Mouse (Mus musculus): Measurements from ENCODE around the gene Nrp2.

Nrp2 gene

DNA sequence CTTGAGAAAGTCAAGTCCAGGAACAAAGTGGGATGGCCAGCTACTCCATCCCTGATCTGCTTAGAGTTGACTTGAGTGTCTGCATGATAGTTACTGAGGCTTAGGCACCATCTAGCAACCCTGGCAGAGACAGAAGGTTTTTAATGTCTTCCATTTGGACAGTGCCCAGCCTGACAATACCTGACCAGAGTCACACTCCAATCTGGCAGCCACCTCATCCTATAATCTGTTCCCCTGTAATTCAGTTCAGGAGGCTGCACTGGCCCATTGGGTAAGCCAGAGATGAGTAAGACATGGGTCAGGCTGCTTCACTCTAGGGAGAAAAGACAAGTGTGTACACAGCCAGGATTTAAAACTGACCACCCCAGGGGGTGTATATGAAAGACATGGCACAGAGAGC, 79.5 kb downstream of the Nrp2 start:
- DNase-seq (ENCODE audit: low spot score): no peak

DNA sequence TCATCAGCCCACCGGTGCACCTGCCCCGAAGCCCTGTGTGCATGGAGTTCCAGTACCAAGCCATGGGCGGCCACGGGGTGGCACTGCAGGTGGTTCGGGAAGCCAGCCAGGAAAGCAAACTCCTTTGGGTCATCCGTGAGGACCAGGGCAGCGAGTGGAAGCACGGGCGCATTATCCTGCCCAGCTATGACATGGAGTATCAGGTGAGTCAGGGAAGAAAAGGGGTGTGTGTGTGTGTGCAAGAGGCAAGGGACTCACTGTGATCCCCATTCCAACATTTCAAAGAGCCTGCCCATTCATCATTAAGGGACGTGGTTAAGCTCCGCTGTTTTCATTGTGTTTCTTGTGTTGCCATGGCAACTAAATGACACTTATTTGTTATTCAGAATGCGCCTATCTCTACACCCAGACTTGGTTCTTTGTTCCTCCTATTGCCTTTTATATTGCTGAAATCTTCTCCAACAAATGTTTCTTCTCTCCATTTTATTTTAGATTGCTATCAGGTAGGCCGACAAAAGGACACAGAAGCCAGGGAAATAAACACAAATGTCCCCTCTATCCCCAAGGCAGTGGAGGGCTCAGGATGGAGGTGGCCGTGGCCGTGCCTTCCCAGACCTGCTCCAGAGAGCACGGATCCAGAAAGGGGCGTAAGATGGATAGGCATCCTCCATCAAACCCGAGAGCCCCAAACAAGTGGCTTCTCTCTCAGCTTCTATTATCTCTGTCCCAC, 80.4 kb downstream of the Nrp2 start:
- no peak for DNase-seq (ENCODE audit: low spot score)

DNA sequence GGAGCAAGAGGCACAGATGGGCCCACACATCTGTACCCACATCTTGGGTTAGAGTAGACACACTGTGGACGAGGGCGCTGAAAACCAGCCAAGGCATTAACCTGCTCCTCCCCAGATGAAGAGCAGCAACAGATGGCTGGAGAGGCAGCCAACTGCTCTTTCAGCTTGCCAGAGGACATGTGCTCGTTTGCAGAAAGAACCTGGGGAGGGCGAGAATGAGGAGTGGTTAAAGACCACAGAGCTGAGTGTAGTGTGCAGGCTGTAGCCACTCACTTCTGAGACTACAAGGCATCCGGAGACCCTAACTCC, 81.0 kb downstream of the Nrp2 start:
- no peak for DNase-seq (ENCODE audit: low spot score)

DNA sequence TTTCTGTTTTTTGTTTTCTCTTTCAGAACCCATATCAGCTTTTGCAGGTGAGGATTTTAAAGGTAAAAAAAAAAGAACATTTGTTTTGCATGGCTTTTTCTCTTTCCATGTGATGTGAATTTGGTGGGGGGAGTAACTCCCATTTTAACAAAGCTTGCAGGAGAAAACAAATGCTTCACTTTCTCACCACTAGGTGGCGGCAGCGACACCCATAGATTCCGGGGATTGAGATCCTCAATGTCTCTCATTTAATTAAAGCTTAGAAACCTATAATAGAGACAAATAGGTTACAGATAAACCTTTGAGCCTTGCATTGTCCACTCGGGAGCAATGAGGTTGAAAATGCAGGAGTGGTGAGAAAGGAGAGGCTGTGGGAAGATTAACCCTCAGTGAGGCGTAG, 83.2 kb downstream of the Nrp2 start:
- peak; percentile 43 for DNase-seq (ENCODE audit: low spot score)

DNA sequence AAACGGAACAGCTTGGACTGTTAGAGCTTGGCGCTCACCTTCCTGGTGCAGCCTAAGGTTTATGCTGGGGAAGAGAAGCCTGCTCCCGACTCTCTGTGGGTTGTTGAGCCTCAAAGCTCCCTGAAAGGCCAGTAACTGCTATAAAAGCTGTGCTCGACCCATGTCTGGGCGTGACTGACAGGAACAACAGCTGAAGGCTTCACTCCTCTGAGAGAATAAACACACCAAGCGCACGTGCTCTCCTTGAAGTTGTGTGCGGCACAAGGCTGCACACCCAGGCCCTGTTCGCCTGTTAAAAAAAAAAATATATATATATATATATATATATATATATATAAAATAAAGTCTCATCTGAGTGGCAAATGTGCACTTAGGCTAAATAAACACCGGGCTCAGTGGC, 84.5 kb downstream of the Nrp2 start:
- no peak for DNase-seq (ENCODE audit: low spot score)

DNA sequence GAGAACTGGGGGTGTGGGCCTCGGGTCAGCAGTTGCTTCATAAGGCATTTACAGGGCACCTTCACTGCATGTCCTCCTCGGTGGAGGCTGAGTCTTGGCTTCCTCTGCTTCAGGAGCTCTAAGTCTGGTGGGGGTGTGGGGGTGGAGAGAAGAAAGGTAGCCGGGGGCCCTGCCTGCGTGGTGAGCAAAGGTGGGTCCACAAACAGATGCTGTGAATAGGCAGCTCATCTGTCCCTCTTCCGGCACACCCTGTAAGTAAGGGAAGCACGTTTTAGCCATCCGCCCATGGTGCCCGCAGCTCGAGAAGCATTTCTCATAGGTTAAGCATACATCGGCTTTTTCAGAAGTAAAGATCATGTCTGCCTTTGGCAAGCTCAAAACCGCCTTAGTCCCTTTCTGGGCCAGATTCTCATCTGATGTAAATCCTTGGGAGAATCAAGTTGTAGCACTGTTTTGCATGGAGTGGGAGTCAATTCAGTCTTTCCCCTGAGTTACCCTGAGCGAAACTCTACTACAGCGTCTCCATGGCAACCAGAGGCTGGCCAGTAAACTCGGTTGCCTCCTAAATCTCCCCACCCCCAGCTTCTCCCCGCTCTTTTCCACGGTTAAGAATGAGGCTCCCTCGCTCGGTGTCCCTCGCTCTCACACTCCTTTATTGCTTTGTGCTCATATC, 91.3 kb downstream of the Nrp2 start:
- no peak for DNase-seq (ENCODE audit: low spot score)

DNA sequence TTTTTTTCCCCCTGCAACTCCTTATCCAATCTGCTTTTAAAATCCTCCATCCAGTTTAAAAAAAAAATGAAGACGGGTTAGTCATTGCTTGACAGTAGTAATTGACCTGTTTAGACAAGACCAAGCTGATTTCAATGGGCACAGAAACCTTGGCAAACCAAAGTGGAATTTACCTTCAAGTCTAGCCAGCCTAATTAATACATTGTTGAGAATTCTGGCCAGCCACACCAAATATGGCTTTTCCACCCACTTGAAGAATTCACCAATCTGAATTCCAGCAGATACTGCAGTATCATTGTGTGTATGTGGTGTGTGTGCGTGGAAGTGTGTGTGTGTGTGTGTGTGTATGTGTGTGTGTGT, 91.8 kb downstream of the Nrp2 start:
- no peak for DNase-seq (ENCODE audit: low spot score)

DNA sequence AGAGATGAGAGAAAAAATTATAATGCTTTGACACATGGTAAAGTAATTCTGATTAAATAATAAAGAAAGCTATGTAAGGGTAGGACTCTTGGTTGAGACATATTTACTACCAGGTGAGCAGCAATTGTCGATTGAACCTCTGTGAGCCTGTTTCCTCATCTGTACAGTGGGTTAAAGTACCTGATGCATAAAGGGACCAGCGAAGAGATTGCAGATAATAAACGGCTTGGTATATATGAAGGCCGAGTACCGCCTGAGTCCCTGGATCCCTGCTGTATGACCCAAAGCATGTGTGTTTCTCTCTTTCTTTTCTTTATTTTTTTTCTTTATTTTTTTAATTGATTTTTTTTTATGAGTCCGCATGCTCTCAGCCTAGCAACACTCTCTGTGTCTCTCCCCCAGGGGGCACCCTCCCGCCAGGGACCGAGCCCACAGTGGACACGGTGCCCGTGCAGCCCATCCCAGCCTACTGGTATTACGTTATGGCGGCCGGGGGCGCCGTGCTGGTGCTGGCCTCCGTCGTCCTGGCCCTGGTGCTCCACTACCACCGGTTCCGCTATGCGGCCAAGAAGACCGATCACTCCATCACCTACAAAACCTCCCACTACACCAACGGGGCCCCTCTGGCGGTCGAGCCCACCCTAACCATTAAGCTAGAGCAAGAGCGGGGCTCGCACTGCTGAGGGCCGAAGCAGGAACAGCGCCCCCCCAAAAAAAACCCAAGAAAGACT, 92.4 kb downstream of the Nrp2 start:
- no peak for DNase-seq (ENCODE audit: low spot score)

DNA sequence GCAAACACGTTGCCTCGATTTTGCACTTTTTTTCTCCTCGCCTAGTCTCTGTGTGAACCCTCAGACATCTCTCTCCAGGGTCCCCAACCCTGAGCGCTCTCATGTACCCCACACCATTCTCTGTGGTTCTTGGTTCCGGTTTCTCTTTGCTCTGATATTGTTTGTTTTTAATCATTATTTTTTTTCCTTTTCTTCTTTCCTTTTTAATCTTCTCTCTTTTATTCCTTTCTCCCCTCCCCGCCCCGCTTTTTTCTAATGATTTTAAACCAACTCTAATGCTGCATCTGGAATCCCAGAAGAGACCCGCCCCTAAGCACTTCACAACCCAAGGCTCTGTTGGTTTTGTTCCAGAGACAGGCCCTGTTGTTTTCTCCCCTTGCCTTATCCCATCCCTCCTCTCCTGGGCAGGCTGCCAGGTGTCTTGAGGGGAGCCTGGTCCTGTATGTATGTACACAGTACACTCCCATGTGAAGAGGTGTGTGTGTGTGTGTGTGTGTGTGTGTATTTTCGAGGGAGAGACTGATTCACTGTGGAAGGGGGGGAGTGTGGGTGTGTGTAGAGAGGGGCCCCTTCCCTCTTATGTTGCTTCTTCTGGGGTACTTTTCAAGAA, 93.1 kb downstream of the Nrp2 start:
- peak; percentile 46 for DNase-seq (ENCODE audit: low spot score)

DNA sequence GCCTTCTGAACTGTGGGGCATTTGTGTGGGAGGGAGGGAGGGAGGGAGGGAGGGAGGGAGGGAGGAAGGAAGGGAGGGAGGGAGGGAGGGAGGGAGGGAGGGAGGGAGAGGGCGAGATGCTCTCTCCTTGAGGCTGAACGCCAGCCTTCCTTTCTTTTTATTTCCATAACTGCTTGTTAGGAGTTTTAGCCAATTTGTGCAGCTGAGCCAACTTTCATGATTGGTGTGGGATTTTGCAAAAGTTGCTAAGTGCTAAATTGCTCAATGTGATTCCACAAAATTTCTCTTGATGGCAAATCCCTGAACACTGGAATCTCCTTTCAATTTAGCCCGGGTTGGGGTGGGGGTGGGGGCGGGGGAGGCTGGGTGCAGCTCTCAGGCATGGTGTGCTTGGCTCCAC, 96.3 kb downstream of the Nrp2 start:
- DNase-seq (ENCODE audit: low spot score): no peak

DNA sequence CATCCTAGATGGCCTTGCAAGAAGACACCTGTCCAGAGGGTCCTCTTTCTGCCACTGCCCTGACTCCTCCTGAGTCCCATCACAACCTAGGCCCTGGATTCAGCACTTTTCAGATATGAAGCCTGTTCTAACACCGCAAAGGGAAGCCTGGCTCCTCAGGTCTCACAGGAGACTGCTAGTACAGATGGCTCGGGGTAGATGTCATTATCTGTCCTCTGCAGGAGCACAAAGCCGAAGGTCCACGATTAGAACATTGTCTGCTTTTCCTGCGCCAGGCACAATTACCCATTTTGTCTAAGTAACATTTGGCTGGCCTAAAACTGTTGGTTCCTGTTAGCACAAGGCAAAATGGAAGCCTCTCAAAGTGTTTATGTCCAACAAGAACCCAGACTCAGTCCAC, 97.3 kb downstream of the Nrp2 start:
- no peak for DNase-seq (ENCODE audit: low spot score)

DNA sequence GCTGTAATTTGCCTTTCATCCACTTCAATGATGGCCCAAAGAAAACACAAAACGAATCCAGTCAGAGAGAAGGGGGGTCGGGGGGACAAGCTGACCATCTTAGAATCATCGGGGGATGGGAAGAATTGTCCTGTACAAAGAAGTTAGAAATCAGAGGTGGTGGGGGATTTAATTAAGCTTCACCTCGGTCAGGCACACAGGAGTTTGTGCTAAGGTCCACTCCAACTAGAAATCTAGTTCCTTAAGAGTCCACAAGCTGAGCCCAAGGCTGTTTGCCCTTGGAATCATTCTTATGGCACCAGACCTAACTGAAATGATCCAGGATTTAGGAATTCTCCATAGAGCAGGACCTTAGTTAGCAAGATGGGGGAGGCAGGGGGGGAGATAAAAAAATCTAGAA, 98.3 kb downstream of the Nrp2 start:
- no peak for DNase-seq (ENCODE audit: low spot score)

DNA sequence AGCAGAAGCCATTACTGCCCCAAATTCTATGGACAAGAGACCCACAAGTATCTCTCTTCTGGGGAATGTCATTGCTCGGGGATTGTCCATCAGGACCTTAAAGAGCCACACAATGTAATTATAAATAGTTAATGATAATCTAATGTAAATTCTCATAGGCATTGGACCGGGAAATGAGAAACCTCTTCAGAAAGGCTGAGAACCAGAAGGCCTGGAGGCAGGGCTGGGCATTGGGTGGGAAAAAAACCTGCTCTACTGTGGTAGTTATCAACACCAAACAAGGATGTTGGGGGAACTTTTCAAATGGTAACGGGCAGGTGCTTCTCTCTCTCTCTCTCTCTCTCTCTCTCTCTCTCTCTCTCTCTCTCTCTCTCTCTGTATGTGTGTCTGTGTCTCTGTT, 98.8 kb downstream of the Nrp2 start:
- no peak for DNase-seq (ENCODE audit: low spot score)

DNA sequence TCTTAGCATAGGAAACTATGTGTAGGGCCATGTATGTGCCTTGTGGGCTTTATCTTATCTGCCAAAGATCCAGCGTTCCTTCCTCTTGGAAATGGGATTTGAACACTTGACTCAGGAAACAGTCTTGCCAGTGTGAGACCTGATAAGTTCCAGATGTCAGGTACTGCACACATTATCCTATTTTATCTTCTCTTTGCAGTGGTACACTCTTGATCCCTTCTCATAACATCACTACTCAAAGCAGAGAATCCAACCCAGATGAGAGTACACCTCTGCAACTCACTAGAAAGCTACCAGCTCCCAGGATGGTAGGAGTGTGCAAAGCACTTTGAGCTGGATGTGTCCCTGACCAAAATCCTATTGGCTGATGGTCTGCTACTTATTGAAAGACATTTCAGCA, 100.5 kb downstream of the Nrp2 start:
- no peak for DNase-seq (ENCODE audit: low spot score)

DNA sequence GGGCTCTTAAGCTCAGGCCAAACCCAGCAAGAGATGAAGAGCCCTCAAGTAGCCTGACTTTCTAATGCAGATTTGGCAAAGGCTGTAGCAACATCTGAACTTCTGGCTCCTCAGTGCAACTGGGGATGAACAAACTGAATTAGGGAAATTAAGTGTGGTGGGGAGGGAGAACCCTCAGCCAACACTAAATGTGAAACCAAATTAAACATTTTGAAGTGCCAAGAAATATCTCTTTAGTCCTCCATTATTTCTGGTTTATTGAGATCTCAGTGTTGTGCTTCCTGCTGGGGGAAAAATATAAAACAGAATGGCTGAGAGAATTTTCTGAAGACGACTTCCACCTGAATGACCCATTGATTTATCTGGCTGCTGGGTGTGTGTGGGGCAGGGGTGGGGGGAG, 102.9 kb downstream of the Nrp2 start:
- no peak for DNase-seq (ENCODE audit: low spot score)

DNA sequence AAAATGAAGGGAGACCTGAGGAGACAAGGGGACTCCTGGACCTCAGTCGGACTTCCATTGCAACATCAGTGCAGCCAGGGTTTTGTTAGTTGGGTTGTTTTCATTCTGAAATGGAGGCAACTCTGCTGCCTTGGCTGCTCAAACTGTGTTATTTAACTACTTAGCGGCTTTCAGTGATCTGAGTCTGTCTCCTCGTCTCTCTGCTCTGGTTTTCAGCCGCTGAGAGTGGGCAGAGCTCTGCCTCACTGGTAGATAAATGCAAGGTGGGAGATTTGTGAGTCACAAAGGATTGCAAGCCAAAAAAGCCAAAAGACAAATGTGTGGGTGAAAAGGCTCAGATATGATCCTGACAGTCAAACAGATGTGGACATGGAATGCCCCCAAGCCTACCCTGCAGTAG, 105.3 kb downstream of the Nrp2 start:
- no peak for DNase-seq (ENCODE audit: low spot score)

DNA sequence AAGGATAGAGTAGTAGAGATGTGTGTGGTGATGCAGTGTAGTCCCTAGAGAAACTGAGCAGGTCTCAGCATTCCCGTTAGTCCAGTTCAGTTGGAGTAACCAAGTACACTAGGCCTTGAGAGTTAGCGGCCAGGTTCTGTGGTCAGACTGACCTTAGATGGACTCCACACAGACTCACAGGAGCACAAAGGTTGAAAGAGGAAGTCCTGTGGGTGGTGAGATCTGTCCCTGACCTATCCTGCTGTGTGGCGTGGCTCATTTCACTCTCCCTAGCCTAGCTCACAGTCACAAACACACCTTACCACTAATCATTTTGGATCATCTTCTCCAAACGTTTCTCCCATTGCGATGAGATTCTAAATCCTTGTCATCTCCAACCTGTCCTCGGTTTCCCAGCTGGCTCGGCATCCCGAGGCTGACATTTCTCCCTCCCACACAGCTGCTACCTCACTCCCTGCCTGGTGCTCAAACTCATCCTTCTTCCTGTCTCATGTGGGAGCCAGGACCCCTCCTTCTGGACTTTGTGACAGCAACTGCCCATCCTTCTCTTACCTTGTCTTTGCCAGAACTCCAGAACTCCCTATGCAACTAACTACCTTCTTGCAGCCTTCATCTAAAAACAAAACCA, 106.6 kb downstream of the Nrp2 start:
- DNase-seq (ENCODE audit: low spot score): no peak

DNA sequence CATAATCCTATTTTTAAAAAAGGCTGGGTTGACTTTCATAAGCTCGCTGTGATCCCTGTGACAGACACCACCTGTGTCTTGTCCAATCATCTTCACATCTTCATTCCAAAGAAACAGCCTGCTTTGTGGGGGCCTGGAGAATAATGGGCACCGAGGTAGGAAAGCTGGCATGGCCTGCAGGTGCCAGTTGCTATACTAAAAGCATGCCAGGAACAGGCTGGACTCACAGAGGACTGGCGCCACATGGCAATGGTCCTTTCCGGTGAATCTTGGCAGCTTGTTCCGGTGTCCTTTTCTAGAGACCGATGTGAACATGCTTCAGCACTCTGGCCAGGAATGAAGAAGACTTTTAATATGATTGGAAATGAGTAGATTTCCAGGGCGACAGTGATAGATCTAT, 108.1 kb downstream of the Nrp2 start:
- DNase-seq (ENCODE audit: low spot score): no peak

DNA sequence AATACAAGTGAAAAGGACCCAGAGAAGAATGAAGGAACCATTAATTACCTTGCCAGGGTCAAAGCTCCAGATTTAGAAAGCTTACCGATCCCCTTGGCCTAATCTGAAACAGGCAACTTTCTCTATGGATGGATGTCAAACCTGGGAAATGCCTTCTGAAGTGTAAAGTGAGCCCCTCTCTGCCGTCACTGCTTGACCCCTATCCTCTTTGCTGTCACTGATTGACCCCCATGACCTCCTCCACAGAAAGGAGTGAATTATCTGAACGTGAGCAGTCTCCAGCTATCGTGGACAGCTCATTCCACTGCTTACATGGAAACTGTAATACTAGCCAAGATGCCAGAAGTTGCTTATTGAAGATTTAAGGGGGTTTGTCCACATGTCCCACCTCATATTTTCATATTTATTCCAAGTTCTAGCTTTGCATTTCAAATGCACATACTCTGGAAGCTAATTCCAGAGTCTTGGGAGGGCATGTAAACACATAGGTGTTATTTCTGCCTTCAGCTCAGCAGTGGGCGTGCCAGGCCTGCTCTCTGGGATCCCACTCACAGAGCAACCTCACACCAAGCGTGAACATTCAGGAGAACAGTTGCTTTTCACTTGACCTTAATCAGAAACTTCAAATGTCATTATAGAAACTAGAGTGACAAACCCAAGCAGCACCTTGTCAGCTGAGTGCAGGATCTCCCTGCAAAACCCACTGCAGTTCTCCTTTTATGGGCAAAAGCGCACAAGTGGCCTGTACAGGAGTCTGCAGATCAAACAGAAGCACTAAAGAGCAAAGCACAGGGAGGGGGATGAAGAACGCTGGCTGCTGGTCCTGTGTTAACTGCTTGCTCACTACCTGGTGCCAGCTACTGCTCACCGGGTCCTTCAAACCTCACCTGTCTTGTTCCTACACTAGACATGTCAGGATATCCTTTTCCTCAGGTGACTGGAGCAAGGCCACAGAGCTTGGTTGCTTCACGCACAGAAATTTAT, 109.9 kb downstream of the Nrp2 start:
- no peak for DNase-seq (ENCODE audit: low spot score)

DNA sequence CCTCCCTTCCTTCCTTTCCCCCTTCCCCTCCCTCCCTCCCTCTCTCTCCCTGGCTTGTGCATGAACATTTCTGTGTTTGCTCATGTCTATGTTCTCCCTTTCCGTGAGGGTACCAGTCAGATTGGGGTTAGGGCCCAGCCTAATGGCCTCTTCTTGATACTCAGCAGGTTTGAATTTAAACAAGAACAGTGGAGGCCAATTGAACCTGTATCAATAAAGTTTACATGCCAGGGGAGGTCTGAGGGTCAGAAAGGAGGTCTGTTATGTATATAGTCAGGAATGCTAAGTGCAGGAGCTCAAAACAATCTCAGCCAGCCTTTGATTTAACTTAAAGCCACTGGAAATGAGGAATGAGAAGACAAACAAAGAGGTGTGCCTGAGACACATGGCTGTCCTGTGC, 110.9 kb downstream of the Nrp2 start:
- DNase-seq (ENCODE audit: low spot score): no peak

DNA sequence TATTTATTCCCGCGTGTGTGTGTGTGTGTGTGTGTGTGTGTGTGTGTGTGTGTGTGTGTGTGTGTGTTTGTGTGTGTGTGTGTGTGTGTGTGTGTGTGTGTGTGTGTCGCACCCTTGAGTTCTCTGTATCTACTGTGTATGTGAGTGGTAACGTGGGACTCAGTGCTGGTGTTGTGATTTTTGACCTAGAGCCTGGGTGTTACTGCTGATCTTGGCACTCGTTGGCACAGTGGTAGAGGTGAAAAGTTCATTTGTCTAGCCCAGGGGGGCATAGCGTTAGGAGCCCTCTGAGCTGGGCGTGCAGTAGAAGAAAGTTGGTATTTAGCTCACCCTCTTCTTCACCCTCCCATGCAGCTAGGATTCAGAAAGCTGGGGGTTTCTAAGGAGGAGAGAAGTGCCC, 114.5 kb downstream of the Nrp2 start:
- no peak for DNase-seq (ENCODE audit: low spot score)

DNA sequence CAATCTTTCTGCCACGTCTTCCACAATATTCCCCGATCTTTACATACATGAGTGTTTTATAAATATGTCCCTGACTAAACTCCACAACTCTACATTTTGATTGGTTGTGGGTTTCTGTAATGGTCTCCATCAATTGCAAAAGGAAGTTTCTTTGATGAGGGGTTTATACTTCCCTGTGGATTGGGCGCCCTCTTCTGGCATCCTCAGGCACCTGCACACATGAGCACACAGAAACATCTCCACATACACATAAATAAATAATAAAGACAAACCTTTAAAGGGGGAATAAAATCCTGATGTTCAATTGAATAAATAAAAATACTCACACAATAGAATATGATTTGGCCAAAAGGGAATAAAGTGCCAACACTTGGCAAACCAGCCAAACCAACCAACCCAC, 117.1 kb downstream of the Nrp2 start:
- no peak for DNase-seq (ENCODE audit: low spot score)
